Mouse (Mus musculus): Measurements from ENCODE around the gene Fbxo7. TPM values are rescaled to one million over a fixed set of nuclear protein-coding genes. Genes with fewer than 3 reads are reported as not detected.

Fbxo7 gene
- total RNA-seq, 2 experiments from 2014 or later = 26.5 to 30.5 TPM

GRCm38 (mm10) chr10:86077272-86077671 is 55.5 kb downstream of the Fbxo7 start:
- DNase-seq (ENCODE audit: low spot score in 2 of 2) = no peak

- DNase-seq (ENCODE audit: low spot score in 2 of 2) = no peak
These were observed 57.0 kb downstream of the Fbxo7 start for GRCm38 (mm10) chr10:86078761-86079160.

GRCm38 (mm10) chr10:86079921-86080320 is 58.1 kb downstream of the Fbxo7 start:
- DNase-seq (ENCODE audit: low spot score in 2 of 2) = no peak

- DNase-seq (ENCODE audit: low spot score in 2 of 2) = peak; percentile 13 to 29
These were observed 70.1 kb downstream of the Fbxo7 start for GRCm38 (mm10) chr10:86091919-86092318.

- no peak for DNase-seq (ENCODE audit: low spot score in 2 of 2)
These were observed 71.6 kb downstream of the Fbxo7 start for GRCm38 (mm10) chr10:86093109-86094035.

GRCm38 (mm10) chr10:86098363-86098762 is 76.6 kb downstream of the Fbxo7 start:
- DNase-seq (ENCODE audit: low spot score in 2 of 2) = no peak

GRCm38 (mm10) chr10:86100281-86100851 is 78.6 kb downstream of the Fbxo7 start:
- DNase-seq (ENCODE audit: low spot score in 2 of 2) = no peak

Other genes with a start within 250 kb of the Fbxo7 start
- 10 to 100 TPM; 17.9 to 20.1 TPM for gene Pwp1, start 192.5 kb upstream of the Fbxo7 start, total RNA-seq (2021)
- gene Prdm4, start 104.8 kb upstream of the Fbxo7 start, total RNA-seq (2021) = 10 to 100 TPM; 28.1 to 28.7 TPM
- gene Ascl4, start 94.3 kb upstream of the Fbxo7 start, total RNA-seq (2021) = under 1 TPM; 0.23 to 0.49 TPM
- gene Rtcb, start 64.1 kb upstream of the Fbxo7 start, total RNA-seq (2021) = 100 to 1,000 TPM; 119 to 123 TPM
- gene Bpifc, start 10.1 kb upstream of the Fbxo7 start, total RNA-seq (2021) = under 1 TPM in 1 of 2 experiments, not detected in 1; 0.33 TPM

All from left cerebral cortex, adult 18-20 months (tissue).